Mouse (Mus musculus) liver, embryonic 14.5 days (tissue): ENCODE results near the gene Eps8.

ENCODE experiments used
- CTCF ChIP-seq: IDR thresholded peaks from 2 replicates; pipeline ENCODE4 v1.5.1; 2016; ENCODE audit warnings: antibody characterized with exemption, low read depth, control low read depth
- EP300 ChIP-seq: IDR thresholded peaks from 2 replicates; pipeline ENCODE4 v1.6.1; 2016; ENCODE audit warnings: antibody characterized with exemption, low read depth

- TF ChIP-seq CTCF (no peak), EP300 (no peak)
These were observed 167.2 kb downstream of the Eps8 start for GRCm38 (mm10) chr6:137487443-137487842.
